Mouse (Mus musculus) midbrain, embryonic 13.5 days (tissue): Measurements from ENCODE around the gene B3gnt3. TPM values are rescaled to one million over a fixed set of nuclear protein-coding genes. Genes with fewer than 3 reads are reported as not detected.
"Not testable (repeated sequence)": the region's sequence is repeated elsewhere in the genome, so short reads cannot be mapped to it uniquely, and the experiment has no call there.

ENCODE experiments used
- ATAC-seq: fragments of 200-750 bp; cut with Nextera tagmentation; 2 replicates; pipeline ENCODE4 v1.8.0; 2017; ENCODE audit warnings: mild to moderate bottlenecking, moderate TSS enrichment, moderate library complexity
- H3K27ac ChIP-seq: fragments of 300-500 bp; sonication (generic); 2 replicates; pipeline ENCODE4 v1.5.1; 2015; ENCODE audit warnings: inconsistent platforms, mild to moderate bottlenecking, moderate library complexity
- H3K27me3 ChIP-seq: fragments of 300-500 bp; sonication (generic); 2 replicates; pipeline ENCODE4 v1.6.1; 2015; ENCODE audit warnings: mild to moderate bottlenecking, inconsistent platforms
- H3K36me3 ChIP-seq: fragments of 300-500 bp; sonication (generic); 2 replicates; pipeline ENCODE4 v1.6.1; 2015; ENCODE audit warnings: mild to moderate bottlenecking, inconsistent platforms
- H3K4me1 ChIP-seq: fragments of 300-500 bp; sonication (generic); replicated peaks from 2 replicates; pipeline ENCODE4 v1.6.1; 2015; ENCODE audit warnings: inconsistent platforms
- H3K4me2 ChIP-seq: fragments of 300-500 bp; sonication (generic); replicated peaks from 2 replicates; pipeline ENCODE4 v1.6.1; 2015; ENCODE audit warnings: moderate library complexity, mild to moderate bottlenecking, inconsistent platforms
- H3K4me3 ChIP-seq: fragments of 300-500 bp; sonication (generic); replicated peaks from 2 replicates; pipeline ENCODE4 v1.5.1; 2015; ENCODE audit warnings: mild to moderate bottlenecking, inconsistent platforms
- H3K9ac ChIP-seq: fragments of 300-500 bp; sonication (generic); replicated peaks from 2 replicates; pipeline ENCODE4 v1.6.1; 2015; ENCODE audit warnings: mild to moderate bottlenecking, inconsistent platforms
- H3K9me3 ChIP-seq: fragments of 300-500 bp; sonication (generic); 2 replicates; pipeline ENCODE4 v1.6.1; 2016; ENCODE audit warnings: mild to moderate bottlenecking, inconsistent platforms
- WGBS: fragments of 180-500 bp; shearing (Covaris S2); methylation state at CpG from one replicate; pipeline ENCODE4 v1.1.7; 2015; 5-methylcytosine and 5-hydroxymethylcytosine counted together
- polyA plus RNA-seq: library from polyadenylated mRNA; unstranded; fragments of >200 nt; fragmentation: Nextera tagmentation; extraction: Ambion mirVana; gene quantifications from 2 replicates; pipeline ENCODE4 v1.2.1, GENCODE M21; 2015

Gene B3gnt3
- polyA plus RNA-seq, 1 experiment from 2014 or later: 0.31 TPM

GRCm38 (mm10) chr8:71709134-71709799 lies 7.7 kb upstream of the B3gnt3 start:
- peak; percentile 21; the same call in 1 of the 2 replicates for ATAC-seq
- Histone ChIP-seq H3K27ac (no peak overlapping the region), H3K36me3 (peaks cover 45% of the 10 kb centered on the region), H3K4me3 (no peak overlapping the region; the same call in 1 of the 2 replicates), H3K27me3 (peaks cover 32% of the 10 kb centered on the region), H3K4me2 (peak overlapping the region; percentile 51), H3K9me3 (no peaks in the 10 kb centered on the region), H3K4me1 (peaks cover 12% of the 10 kb centered on the region), H3K9ac (no peak overlapping the region; the same call in 1 of the 2 replicates)
- WGBS: 38% methylated on average over 25 of the region's 25 CpGs

GRCm38 (mm10) chr8:71707874-71708273 lies 6.3 kb upstream of the B3gnt3 start:
- 32% methylated on average over 8 of the region's 8 CpGs for WGBS
- H3K9ac ChIP-seq: no peak overlapping the region

GRCm38 (mm10) chr8:71703400-71703799 lies 1.8 kb upstream of the B3gnt3 start:
- H3K9ac ChIP-seq, H3K4me2 ChIP-seq, H3K27ac ChIP-seq, H3K36me3 ChIP-seq, ATAC-seq, H3K4me3 ChIP-seq, H3K9me3 ChIP-seq, H3K4me1 ChIP-seq: not testable (repeated sequence)
- H3K27me3 ChIP-seq: peaks cover 77% of the 10 kb centered on the region

More at GRCm38 (mm10) chr8:71707874-71708273, 6.3 kb upstream of the B3gnt3 start:
- no peak for ATAC-seq
- H3K27ac ChIP-seq: no peak overlapping the region
- peaks cover 31% of the 10 kb centered on the region for H3K36me3 ChIP-seq
- peaks cover 45% of the 10 kb centered on the region for H3K27me3 ChIP-seq
- H3K9me3 ChIP-seq: no peaks in the 10 kb centered on the region
- peaks cover 12% of the 10 kb centered on the region for H3K4me1 ChIP-seq
- H3K4me3 ChIP-seq: no peak overlapping the region
- no peak overlapping the region for H3K4me2 ChIP-seq

- no peak overlapping the region for H3K4me2 ChIP-seq
- H3K9me3 ChIP-seq: no peaks in the 10 kb centered on the region
- no peak overlapping the region for H3K4me3 ChIP-seq
- ATAC-seq: no peak
- no peaks in the 10 kb centered on the region; the same call in 1 of the 2 replicates for H3K4me1 ChIP-seq
- peaks cover 75% of the 10 kb centered on the region for H3K27me3 ChIP-seq
- 85% methylated on average over 3 of the region's 3 CpGs for WGBS
- no peak overlapping the region for H3K9ac ChIP-seq
- H3K36me3 ChIP-seq: no peaks in the 10 kb centered on the region
- H3K27ac ChIP-seq: no peak overlapping the region
These were observed 1.3 kb upstream of the B3gnt3 start for GRCm38 (mm10) chr8:71702923-71703322.

- H3K27me3 ChIP-seq: peaks cover 73% of the 10 kb centered on the region
- H3K4me1 ChIP-seq: no peaks in the 10 kb centered on the region; the same call in 1 of the 2 replicates
- no peak overlapping the region for H3K27ac ChIP-seq
- no peak for ATAC-seq
- H3K4me3 ChIP-seq: no peak overlapping the region
- H3K9me3 ChIP-seq: no peaks in the 10 kb centered on the region
- no peak overlapping the region for H3K4me2 ChIP-seq
- H3K36me3 ChIP-seq: no peaks in the 10 kb centered on the region
- H3K9ac ChIP-seq: no peak overlapping the region
- WGBS: 35% methylated on average over 4 of the region's 4 CpGs
These were observed 471 bp upstream of the B3gnt3 start for GRCm38 (mm10) chr8:71702087-71702432.

- Histone ChIP-seq H3K4me1 (no peaks in the 10 kb centered on the region; the same call in 1 of the 2 replicates), H3K27ac (no peak overlapping the region), H3K36me3 (no peaks in the 10 kb centered on the region), H3K27me3 (peaks cover 80% of the 10 kb centered on the region), H3K4me3 (no peak overlapping the region), H3K9me3 (no peaks in the 10 kb centered on the region), H3K9ac (no peak overlapping the region), H3K4me2 (peak overlapping the region; percentile 11; the same call in 1 of the 2 replicates)
- WGBS: 13% methylated on average over 29 of the region's 29 CpGs
- ATAC-seq: peak; percentile 34; the same call in 1 of the 2 replicates
These were observed 908 bp downstream of the B3gnt3 start for GRCm38 (mm10) chr8:71700493-71701269.

- H3K9ac ChIP-seq, H3K36me3 ChIP-seq, H3K9me3 ChIP-seq, H3K4me3 ChIP-seq, H3K4me2 ChIP-seq, ATAC-seq, H3K27ac ChIP-seq: not testable (repeated sequence)
- peaks cover 12% of the 10 kb centered on the region for H3K4me1 ChIP-seq
- 69% methylated on average over 12 of the region's 12 CpGs for WGBS
- H3K27me3 ChIP-seq: peaks cover 84% of the 10 kb centered on the region
These were observed 6.1 kb downstream of the B3gnt3 start for GRCm38 (mm10) chr8:71695456-71695855.

GRCm38 (mm10) chr8:71693166-71694041 lies 8.2 kb downstream of the B3gnt3 start:
- Histone ChIP-seq H3K9ac (no peak overlapping the region), H3K4me1 (peaks cover 12% of the 10 kb centered on the region), H3K4me2 (peak overlapping the region; percentile 27), H3K36me3 (no peaks in the 10 kb centered on the region), H3K27me3 (peaks cover 84% of the 10 kb centered on the region), H3K9me3 (no peaks in the 10 kb centered on the region), H3K4me3 (peak overlapping the region; percentile 22), H3K27ac (no peak overlapping the region)
- 11% methylated on average over 67 of the region's 68 CpGs for WGBS
- ATAC-seq: 0 out of 2 replicates have a peak, but pooled peaks have one; percentile 19

- ATAC-seq: no peak
These were observed 9.1 kb downstream of the B3gnt3 start for GRCm38 (mm10) chr8:71692509-71692908.

GRCm38 (mm10) chr8:71689028-71689427 lies 12.6 kb downstream of the B3gnt3 start, which contains the start of gene Insl3:
Insl3 (plus strand) TSS chr8:71689214.
- 5% methylated on average over 33 of the region's 33 CpGs for WGBS
- ATAC-seq: no peak
- Histone ChIP-seq H3K36me3 (no peaks in the 10 kb centered on the region), H3K9ac (no peak within 1 kb of the TSS), H3K9me3 (no peaks in the 10 kb centered on the region), H3K27me3 (peaks cover 100% of the 10 kb centered on the region), H3K4me3 (no peak within 1 kb of the TSS), H3K4me2 (no peak within 1 kb of the TSS), H3K4me1 (peaks cover 32% of the 10 kb centered on the region), H3K27ac (no peak within 1 kb of the TSS)

More at GRCm38 (mm10) chr8:71692509-71692908, 9.1 kb downstream of the B3gnt3 start:
- Histone ChIP-seq H3K27me3 (peaks cover 91% of the 10 kb centered on the region), H3K9ac (no peak overlapping the region), H3K4me1 (peaks cover 17% of the 10 kb centered on the region), H3K36me3 (no peaks in the 10 kb centered on the region), H3K9me3 (no peaks in the 10 kb centered on the region), H3K27ac (no peak overlapping the region), H3K4me2 (peak overlapping the region; percentile 5; the same call in 1 of the 2 replicates), H3K4me3 (0 out of 2 replicates have a peak overlapping the region, but pooled peaks have one; percentile 13)
- WGBS: 4% methylated on average over 30 of the region's 30 CpGs

GRCm38 (mm10) chr8:71687616-71688015 lies 14.0 kb downstream of the B3gnt3 start:
- Histone ChIP-seq H3K4me1 (peaks cover 21% of the 10 kb centered on the region), H3K27ac (no peak overlapping the region), H3K4me2 (no peak overlapping the region), H3K27me3 (peaks cover 100% of the 10 kb centered on the region), H3K4me3 (no peak overlapping the region), H3K9me3 (no peaks in the 10 kb centered on the region), H3K9ac (no peak overlapping the region), H3K36me3 (no peaks in the 10 kb centered on the region)
- WGBS: 6% methylated on average over 8 of the region's 8 CpGs
- ATAC-seq: no peak
